Mouse (Mus musculus) spleen, embryonic (tissue): ENCODE data around the gene Scrn1.

Experiments
- CTCF ChIA-PET: fragments of 350-600 bp; sonication (Branson Sonifier 250); formaldehyde crosslinking; loops from one replicate; lab custom pipeline; 2022; lab: Charles Lee

The Scrn1 gene

DNA sequence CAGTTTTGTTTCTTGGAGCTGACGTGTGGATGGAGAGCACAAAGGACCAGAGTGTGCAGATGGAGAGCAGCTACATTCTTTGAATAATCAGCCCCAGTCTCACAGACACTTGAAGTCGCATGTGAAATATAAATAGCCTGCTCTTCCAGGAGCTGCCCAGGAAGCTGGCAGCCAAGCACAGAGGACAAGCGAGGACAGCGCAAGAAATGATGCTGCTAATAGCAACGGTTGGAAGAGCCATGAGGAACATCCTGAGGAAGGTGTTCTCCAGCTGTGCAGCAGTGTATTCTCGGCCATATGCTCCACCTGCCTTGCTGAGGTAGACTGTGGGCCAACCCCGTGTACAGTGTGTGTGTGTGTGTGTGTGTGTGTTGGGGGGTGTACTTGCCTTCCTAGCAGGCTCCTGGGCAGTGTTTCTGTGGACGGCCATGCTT is 35.2 kb downstream of the Scrn1 start:
- CTCF ChIA-PET, result no interaction called here

DNA sequence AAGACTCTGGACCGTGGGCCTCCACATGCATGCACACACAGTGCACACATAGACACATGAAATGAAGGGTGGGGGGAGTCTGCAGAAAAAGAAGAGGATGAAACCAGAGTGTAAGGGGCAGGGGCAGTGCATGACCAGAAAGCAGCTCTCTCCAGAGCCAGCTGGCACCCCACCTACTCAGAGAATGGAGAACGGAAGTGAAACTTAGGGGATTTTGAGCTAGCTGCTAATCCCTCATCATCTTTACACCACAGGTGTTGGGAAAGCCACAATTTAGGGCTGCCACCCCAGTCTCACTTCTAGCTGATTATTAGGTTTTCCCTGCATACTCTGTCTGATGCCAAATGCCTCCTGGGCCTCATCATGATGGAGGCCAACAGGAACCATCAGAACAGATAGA is 36.1 kb downstream of the Scrn1 start:
- CTCF ChIA-PET, result no interaction called here

DNA sequence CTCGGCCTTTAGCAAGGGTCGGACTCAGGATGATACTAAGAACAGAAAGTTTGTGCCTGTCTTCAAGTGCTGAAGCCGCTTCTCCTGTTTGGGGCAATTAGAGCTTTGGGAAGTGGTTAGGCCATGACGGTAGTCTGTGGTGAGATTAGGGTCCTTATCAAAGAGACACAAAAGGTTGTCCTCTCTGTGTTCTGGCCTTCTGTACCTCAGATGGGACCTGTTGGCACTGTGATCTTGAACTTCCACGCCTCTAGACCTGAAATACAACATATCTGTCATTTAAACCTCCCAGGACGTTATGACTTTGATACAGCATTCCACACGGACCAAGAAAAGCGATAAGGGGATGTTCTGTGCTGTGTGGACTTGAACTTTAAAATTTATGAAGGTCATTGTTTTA is 37.6 kb downstream of the Scrn1 start:
- CTCF ChIA-PET, result no interaction called here

DNA sequence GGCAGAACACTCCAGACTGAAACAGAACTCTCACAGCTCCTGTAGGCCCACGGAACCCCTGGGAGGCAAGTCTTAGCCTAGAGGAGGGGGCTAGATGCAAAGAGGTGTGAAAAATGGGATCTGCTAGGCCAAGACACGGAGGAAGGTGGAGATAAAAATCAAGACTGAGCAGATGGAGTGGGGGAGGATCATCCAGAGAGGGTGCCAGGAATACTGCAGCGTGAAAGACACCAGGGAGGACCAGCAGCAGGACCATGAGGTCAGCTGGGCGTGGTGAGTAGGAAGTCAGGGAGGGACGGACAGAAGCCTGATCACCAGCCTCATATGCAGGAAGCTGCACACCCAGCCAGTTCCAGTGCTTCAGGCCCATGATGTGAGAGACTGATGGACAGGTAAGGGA is 47.5 kb downstream of the Scrn1 start:
- CTCF ChIA-PET, result no interaction called here

DNA sequence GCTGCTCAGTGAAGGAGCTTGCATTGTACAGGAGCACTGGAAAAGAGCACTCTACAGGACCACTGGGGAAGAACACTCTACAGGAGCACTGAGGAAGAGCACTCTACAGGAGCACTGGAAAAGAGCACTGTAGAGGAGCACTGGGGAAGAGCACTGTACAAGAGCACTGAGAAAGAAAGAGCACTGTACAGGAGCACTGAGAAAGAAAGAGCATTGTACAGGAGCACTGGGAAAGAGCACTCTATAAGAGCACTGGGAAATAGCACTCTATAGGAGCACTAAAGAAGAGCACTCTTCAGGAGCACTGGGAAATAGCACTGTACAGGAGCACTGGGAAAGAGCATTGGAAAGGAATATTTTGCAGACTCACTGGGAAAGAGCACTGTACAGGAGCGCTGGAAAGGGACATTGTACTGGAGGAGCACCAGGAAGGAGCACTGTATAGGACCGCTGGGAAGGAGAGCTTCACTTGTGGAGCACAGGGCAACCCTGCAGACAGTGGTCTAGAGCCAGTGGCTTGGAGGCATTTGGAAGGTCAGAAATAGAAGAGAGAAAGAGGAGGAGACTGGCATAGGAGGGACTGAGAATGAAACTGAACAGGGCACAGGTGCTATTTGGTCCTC is 49.7 kb downstream of the Scrn1 start:
- CTCF ChIA-PET, result no interaction called here

DNA sequence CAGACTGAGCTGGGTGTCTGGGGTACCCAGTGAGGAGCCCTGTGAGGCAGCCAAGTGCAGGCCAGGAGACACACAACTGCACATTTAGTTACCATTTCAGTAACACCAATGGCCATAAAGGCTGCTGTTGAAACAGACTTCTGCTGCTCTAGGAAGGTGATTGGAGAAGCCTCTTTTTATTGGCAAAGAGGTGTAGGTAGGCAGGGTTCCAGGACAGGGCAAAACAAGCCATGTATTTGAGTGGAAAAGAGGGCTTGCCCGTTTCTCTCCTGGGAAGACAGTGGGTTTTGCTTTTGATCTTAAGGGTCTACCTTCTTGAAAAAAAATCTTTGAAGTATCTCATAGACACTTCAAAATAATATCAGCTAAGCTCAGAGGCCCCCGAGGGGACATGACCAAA is 54.0 kb downstream of the Scrn1 start:
- CTCF ChIA-PET, result no interaction called here

DNA sequence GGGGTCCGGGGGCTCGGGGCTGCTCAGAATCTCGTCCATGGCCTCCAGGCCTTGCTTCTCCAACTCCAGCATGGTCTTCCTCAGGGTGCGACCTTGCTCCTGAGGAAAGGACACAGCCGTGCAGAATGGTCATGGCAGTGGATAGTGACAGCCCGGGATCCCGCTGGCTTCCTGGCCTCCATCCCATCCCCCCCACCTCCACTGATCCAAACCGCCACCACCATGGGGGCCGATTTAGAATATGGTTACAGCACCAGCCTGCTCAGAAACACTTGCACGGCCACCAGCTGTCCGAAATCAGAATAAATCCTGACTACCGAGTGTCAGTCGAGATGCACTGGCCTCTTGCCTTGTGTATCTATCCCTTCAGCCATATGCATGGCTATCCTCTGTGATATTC is 57.0 kb downstream of the Scrn1 start:
- CTCF ChIA-PET, result no interaction called here

DNA sequence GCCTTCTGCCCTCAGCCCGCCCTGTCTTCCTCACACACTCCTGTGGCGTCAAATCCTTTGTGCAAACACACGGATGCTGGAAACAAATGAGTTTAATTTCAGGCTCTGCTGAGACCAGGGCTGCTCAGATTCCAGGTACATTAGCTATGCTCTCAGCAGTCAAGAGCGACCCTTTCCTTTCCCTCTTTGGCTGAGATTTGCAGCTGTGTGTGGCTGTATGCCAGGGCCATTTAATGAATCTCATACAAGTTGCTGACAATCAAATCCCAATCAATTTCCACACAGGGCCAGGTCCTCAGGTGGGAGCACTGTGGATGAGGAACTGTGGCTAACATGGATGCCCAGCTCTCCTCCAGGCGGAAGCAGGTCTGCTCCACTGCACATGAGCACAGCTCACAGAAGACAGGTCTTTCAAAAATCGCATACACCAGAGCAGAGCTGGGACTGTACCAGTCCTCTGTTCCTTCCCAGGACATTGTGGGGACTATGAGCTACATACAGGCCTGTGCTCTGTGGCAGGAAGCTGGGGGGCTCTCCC is 58.0 kb downstream of the Scrn1 start:
- CTCF ChIA-PET, result no interaction called here

DNA sequence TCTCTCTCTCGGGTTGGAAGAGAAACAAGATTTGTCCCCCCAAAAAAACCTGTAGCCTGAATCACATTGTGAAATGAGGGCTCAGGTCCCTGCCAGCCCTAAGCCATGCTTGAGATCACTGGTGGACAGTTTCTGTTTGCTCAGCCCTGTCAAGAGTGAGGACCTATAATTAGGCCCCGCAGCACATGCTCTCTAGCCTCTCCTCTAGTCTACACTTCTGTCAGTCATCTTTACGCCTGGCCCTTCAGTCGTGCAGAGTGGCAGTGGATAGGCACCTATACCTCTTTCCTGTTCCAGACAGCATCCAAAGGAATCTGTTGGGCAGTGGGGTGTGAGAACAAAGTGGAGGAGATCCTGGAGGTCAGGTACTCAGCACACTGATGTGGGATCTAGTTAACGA is 58.5 kb downstream of the Scrn1 start:
- CTCF ChIA-PET, result no interaction called here

DNA sequence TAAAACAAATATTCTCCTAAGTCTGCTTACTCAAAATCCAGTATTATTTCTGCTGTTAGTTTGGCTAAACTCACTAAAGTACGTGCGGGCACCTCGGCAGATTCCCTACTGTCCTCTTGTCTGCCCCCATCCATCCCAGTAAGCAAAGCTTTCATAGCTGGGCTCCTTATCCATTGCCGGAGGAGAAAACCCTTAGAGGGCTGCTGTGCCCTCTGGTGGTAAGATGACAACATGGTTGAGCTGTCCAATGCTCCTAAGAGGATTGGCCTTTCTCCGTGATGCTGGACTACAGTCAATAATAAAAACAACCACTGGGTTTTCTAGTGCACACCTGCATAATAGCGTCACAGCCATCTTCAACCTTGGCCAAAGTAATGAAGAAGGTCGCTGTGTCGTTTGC is 59.3 kb downstream of the Scrn1 start:
- CTCF ChIA-PET, result no interaction called here

DNA sequence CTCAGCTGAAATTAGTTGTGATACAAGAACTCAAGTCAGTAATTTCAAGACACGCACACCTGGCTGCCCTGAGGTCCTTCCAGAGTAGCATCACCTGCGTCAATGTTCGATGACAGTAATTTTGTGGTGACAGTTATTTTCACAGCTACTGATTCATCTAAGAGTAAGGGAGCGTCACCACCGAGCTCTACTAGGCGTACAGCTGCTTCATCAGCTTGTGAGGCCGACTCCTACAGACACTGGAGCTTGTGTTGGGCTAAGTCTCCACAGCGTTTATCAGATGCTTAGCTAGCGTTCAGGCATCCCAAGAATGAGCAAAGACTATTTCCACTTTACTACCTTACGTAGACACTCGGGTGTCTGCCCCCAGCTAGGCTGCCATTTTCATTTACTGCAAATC is 60.0 kb downstream of the Scrn1 start:
- CTCF ChIA-PET, result no interaction called here

DNA sequence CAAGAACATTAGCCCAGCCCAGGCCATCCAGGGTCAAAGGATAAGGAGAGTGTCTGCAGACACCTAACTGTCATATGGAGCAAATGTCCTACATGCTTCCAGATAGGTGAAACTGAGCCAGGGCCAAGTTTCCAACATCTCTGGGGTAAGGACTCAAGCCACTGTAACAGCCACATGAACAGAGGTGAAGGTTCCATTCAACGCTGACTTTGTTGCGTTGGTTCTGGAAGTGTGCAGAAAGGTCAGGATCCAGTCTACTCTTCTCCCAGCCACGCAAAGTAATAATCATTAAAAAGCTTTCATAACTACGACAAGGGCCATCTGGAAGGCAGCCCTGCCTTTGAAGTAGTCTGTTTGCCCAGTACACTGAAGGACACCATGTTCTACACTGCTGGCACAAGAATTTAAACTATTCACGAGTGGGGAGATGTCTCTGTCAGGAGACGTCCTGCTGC is 63.6 kb downstream of the Scrn1 start:
- CTCF ChIA-PET, result no interaction called here

DNA sequence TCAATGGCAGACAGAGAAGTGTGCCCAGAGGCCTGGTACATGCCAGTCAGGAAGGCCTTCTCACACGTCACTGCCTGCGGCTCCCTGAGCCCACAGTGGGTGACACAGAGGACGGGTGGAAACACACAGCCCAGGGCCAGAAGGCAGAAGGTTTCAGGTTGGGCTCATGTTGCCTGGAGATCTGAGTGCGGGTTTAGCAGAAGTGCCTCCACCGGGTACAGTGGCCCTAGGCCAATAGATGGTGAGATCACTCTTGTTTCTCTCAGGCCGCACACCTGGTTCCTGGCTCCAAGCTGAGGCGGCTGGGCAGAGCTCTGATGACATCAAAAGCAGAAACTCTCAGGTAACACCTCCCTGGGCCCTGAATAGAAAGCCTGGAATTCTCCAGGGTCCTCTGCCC is 70.1 kb downstream of the Scrn1 start:
- CTCF ChIA-PET, result no interaction called here

DNA sequence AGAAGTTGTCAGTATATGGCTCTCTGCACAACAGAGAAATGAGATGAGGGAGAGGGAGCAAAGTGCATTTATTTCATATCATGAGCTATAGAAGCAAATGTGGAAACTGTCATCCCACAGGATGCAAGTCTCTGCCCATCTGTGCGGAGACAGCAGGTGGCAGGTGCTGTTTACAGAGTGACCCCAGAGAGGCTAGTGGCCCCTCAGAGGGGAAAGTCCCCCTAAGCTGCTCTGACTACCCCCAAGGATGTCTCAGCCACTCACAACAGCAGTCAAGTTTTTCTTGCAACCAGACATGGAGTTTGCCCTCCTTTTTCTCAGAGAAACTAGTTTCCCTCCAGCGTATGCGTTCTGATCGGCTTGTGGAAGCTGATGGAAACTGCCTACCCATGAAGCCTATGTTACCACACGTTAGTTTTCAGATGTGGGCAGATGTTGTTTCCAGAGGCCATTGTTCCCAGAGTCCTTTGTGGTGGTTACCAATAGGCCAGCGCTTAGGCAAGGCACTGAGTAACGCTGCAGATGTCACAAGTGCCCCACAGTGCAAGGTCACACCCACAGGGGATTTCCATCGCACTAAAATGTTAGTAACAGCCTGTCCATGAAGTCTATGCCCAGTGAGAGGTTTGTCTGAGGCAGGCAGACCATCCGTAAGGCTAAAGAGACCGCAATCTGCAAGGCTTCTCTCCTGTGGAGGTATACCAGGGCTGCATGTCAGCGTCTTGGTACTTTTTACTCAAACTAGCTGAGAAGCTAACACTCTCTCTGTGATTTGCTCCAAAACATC is 71.5 kb downstream of the Scrn1 start:
- CTCF ChIA-PET, result no interaction called here

DNA sequence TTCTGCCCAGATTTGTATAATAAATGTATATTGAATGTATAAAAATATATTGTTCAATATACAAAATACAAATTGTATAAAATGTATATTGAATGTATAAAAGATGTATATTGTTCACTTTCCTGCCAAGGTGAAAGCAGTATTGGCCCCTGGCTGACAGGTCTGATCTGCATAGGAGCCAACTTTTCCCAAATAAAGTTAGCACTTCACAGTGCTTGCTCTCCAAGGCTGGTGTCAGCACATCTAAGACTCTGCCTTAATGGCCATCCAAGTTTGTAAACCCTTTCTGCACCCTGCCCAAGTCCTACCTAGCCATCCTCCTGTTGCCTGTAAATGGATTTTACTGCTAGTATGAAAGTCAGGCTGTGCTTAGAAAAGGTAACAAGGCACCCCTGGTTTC is 72.2 kb downstream of the Scrn1 start:
- CTCF ChIA-PET, result no interaction called here

DNA sequence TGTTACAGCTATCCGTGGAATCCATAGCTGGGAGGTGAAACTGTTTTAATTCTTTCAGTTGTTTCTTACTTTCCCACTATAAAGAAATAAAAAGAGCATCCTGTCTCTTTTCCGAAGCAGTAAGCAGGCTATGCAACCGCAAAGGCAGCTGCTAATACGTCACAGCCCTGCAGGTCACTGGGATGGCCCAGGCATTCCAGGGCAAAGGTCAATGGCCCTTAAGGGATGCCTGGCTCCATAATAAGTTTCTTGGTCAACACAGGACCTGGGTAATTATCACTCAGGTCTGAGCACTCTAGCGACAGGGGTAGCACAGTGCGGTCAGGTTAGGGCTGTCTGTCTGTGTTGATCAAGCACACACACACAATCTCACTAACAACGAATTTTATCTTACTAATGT is 75.2 kb downstream of the Scrn1 start:
- CTCF ChIA-PET, result no interaction called here

DNA sequence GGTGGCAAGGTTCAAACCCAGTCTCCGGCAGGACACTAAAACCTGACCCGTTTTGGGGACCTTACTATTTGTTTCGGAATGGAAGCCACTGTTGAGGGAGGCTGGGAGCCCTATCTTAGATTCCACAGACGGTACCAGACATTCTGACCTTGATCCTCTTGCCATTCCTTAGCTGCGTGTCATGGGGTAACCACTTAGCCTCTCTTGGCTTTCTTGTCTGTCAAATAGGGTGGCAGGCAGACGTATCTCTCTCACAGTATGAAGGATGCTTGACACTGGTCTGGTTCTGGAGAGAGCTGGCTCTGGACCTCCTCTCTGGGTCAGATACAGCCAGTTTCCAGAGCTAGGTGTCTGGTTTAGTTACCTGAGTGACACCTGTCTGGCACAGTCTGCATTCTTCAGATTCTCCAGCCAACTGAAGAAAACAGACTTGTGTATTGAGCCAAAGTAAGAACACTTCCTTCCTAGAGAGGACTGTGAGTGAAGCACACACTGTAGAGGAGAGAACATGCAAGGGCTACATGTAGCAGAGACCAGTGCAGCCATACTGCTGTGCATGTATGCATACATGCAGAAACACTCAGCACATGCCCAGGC is 80.2 kb downstream of the Scrn1 start:
- CTCF ChIA-PET, result no interaction called here

DNA sequence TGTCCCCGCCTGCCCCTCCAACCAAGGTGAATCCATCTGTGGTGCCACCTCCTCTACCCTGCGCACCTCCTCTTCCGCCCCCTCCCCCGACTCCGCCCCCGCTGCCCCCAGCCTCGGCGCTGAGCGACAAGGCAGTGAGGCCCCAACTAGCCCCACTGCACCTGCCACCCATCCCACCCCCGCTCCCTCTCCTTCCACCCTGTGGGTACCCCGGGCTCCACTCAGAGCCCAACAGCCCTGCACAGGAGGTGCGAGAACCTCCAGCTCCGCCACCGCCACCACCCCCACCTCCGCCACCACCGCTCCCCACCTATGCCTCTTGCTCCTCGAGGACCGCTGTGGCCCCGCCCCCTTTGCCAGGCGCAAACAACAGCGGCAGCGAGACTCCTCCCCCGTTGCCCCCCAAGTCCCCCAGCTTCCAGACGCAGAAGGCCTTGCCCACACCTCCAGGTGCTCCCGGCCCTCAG is 80.8 kb downstream of the Scrn1 start:
- CTCF ChIA-PET, result no interaction called here

DNA sequence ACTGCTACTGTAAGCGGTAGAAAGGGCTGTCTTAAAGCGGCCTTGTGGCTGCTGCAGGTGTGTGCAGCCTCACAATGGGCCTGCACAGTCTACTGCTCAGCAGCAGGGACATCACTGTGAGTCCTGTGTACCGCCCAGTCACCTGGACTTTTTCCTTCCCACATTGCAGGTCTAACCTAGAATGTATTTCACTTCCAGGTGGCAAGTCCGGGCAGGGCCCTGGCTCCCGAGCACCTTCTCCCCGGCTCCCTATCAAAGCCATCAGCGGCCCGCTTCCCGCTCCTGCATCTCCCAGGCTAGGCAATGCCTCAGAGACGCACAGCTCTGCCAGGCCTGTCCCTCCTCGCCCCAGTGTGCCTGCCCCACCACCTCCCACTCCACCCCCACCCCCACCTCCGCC is 81.3 kb downstream of the Scrn1 start:
- CTCF ChIA-PET, result no interaction called here

DNA sequence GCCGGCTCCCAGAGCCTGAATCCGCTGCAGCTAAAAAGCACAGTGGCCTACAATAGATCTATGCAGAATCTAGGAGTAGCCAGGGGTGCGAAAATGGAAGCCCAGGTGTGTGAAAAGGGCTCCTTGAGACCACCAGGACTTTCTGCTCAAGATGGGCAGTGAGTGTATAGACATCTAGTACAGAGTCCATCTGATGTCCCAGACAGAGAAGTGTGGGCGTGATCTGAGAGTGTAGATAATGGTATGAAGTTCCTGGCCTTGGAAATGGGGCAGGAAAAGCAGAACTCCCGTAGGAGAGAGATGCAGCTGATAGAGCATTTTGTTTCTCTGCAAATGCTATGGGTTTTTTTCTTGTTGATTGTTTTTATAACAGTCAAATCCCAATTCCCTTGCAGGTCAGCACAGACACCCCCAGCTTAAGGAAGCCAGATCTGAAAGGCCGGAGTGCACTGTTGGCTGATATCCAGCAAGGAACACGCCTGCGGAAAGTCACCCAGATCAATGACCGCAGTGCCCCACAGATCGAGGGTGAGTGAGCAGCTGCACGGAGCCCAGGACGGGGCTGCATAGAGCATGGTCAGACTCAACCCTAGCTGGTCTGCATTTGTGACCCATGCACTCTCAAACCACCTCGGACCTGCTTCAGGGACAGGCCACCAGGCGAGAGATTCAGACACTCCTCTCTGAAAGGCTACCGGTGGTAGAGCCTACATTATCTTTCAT is 84.7 kb downstream of the Scrn1 start:
- CTCF ChIA-PET, result no interaction called here

DNA sequence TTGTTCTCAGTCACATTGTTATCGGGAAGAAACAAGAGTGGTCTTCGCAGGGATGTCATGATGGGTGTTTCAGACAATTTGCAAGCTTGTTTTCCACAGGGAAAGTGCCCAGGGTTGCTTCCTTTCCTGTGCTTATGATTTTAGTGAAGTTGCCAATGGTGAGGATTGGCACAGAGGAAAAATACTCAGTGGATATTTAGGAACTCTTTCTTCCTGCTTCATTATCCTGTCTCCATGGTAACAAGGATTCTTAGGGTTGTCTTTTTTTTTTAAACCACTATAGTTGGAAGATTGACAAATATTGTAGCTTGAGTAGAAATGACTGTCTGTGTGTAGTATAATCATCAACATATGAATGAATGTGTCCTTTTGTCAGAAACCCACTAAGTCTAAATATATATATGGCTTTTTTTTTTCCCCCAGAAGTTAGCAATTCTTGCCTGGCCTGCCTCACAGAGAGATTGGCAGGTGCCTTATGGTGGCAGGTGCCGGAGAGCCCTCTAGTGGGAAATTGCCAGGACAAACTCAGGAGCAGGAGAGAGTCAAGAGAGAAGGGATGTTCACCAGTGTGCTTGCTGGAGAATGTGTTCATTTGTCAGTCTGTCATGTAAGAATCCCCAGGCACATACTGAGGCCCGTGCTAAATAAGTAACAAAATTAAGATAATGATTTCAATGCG is 87.5 kb downstream of the Scrn1 start:
- CTCF ChIA-PET, result no interaction called here
